Mouse (Mus musculus): ENCODE measurements at regions not wholly inside any gene's neighbourhood (a gene's known extent, or its start where the extent isn't known, plus 50 kb on each side); places are given as distances from the start of the nearest gene placed in this dataset.

DNA sequence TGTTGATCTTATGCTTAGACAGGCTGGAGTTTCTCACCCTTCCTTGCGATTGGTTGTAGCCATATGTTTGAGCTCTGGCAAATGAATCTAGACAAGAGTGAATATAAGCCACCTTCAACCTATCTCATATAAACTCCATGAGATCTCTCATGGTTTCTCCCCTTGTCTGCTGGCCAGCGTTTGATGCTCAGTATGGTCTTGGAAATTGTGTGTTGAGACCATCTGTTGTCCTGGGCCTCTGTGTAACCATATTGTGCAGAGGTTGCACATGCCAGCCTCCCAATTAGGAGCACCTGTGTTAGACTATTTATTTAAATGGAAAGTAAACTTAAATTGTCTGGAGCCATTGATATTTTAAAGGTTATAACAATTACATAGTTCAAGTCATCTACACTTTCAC lies 301.5 kb upstream of the 5930422O12Rik start:
- Histone ChIP-seq H3K4me2 (ENCODE audit: low read depth, low read length) (no peak overlapping the region), H3K9ac (ENCODE audit: low read depth, low read length) (no peak overlapping the region), H3K27me3 (replicated peaks; ENCODE audit: control insufficient read depth, insufficient read depth, low read length) (no peaks in the 10 kb centered on the region), H3K4me1 (ENCODE audit: control insufficient read depth, insufficient read depth, low read length) (no peaks in the 10 kb centered on the region), H3K4me3 (ENCODE audit: low read depth, low read length) (no peak overlapping the region), H3K27ac (replicated peaks; ENCODE audit: low read depth, low read length) (no peak overlapping the region), H3K36me3 (ENCODE audit: control insufficient read depth, insufficient read depth, low read length) (no peaks in the 10 kb centered on the region), H3K9me3 (ENCODE audit: control insufficient read depth, low read length) (no peaks in the 10 kb centered on the region)
- 85% methylated on average over 2 of the region's 2 CpGs for WGBS
- DNase-seq (ENCODE audit: low spot score) = no peak
- no peak for ATAC-seq (ENCODE audit: low read depth)

DNA sequence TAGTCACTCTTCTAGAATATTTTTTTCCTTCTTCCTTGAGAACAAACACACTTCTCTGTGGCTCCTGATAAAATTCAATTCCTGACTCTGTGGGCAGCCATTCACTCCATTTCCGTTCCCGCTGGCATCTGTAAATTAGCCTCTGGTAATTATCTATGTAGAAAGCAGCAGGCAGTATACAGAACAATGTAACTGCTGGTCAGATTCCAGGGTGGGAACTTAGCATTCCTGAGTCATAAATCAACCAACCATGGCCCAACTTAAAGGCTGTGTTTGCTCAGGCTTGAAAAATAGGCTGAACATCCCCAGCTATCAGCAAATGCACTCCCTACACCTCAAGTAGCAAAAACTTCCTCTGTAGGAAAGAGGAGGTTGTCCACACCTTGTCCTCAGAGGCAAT lies 289.6 kb upstream of the 5930422O12Rik start:
- H3K4me1 ChIP-seq (ENCODE audit: control insufficient read depth, insufficient read depth, low read length) = no peaks in the 10 kb centered on the region
- no peak for ATAC-seq (ENCODE audit: low read depth)
- H3K9me3 ChIP-seq (ENCODE audit: control insufficient read depth, low read length) = no peaks in the 10 kb centered on the region
- no peak overlapping the region for H3K9ac ChIP-seq (ENCODE audit: low read depth, low read length)
- peak; percentile 11 for DNase-seq (ENCODE audit: low spot score)
- 27% methylated on average over 2 of the region's 2 CpGs for WGBS
- no peak overlapping the region for H3K27ac ChIP-seq (replicated peaks; ENCODE audit: low read depth, low read length)
- H3K4me3 ChIP-seq (ENCODE audit: low read depth, low read length) = no peak overlapping the region
- no peak overlapping the region for H3K4me2 ChIP-seq (ENCODE audit: low read depth, low read length)
- H3K36me3 ChIP-seq (ENCODE audit: control insufficient read depth, insufficient read depth, low read length) = no peaks in the 10 kb centered on the region
- H3K27me3 ChIP-seq (replicated peaks; ENCODE audit: control insufficient read depth, insufficient read depth, low read length) = no peaks in the 10 kb centered on the region

DNA sequence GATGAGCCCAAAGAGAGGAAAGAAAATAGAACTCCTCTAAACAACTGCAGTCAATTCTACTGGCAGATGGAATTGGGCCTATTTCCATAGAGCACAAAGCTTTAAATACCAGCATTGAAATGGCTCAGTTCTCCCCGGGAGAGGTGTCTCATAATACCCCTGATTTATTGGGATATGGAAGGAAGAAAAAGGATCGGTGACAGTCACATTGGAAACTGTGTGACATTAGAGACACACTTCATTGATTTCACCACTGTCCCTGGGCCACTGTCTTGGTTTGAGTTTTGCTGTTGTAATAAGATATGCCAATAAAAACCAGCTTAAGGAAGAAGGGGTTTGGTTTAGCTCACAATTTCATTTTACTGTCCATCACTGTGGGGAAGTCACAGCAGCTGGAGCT lies 288.7 kb upstream of the 5930422O12Rik start:
- no peaks in the 10 kb centered on the region for H3K36me3 ChIP-seq (ENCODE audit: control insufficient read depth, insufficient read depth, low read length)
- DNase-seq (ENCODE audit: low spot score) (no peak), ATAC-seq (ENCODE audit: low read depth) (no peak)
- H3K4me1 ChIP-seq (ENCODE audit: control insufficient read depth, insufficient read depth, low read length) = no peaks in the 10 kb centered on the region
- no peak overlapping the region for H3K4me3 ChIP-seq (ENCODE audit: low read depth, low read length)
- no peak overlapping the region for H3K9ac ChIP-seq (ENCODE audit: low read depth, low read length)
- H3K27me3 ChIP-seq (replicated peaks; ENCODE audit: control insufficient read depth, insufficient read depth, low read length) = no peaks in the 10 kb centered on the region
- H3K4me2 ChIP-seq (ENCODE audit: low read depth, low read length) = no peak overlapping the region
- 83% methylated on average over 2 of the region's 2 CpGs for WGBS
- H3K9me3 ChIP-seq (ENCODE audit: control insufficient read depth, low read length) = no peaks in the 10 kb centered on the region
- no peak overlapping the region for H3K27ac ChIP-seq (replicated peaks; ENCODE audit: low read depth, low read length)

DNA sequence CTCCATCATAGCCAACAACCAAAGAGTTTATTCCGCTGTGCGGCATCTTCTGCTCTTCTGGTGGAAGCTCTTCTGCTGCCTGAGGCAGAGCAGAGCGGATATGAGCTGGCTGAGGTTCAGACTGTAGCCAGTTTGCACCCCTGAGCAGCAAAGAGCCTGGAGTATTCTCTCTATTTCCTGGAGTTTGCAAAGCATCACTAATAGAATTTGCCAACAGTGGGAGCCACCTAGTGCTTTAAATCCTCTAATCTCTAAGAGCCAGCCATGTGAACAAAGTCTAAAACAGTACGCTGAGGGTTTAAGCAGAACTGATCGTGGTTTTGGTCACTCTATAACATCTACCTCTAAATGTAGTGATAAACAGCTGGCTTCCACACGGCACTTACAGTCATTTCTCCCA lies 250.9 kb upstream of the 5930422O12Rik start:
- Histone ChIP-seq H3K4me3 (ENCODE audit: low read depth, low read length) (no peak overlapping the region), H3K4me2 (ENCODE audit: low read depth, low read length) (no peak overlapping the region), H3K27me3 (replicated peaks; ENCODE audit: control insufficient read depth, insufficient read depth, low read length) (no peaks in the 10 kb centered on the region), H3K9ac (ENCODE audit: low read depth, low read length) (no peak overlapping the region), H3K9me3 (ENCODE audit: control insufficient read depth, low read length) (no peaks in the 10 kb centered on the region), H3K27ac (replicated peaks; ENCODE audit: low read depth, low read length) (no peak overlapping the region), H3K4me1 (ENCODE audit: control insufficient read depth, insufficient read depth, low read length) (no peaks in the 10 kb centered on the region), H3K36me3 (ENCODE audit: control insufficient read depth, insufficient read depth, low read length) (no peaks in the 10 kb centered on the region)
- WGBS = 86% methylated on average over 6 of the region's 6 CpGs
- ATAC-seq (ENCODE audit: low read depth) = no peak
- DNase-seq (ENCODE audit: low spot score) = no peak

- no peak for DNase-seq (ENCODE audit: low spot score)
- no peak overlapping the region for H3K4me3 ChIP-seq (ENCODE audit: low read depth, low read length)
- WGBS = 81% methylated on average over 9 of the region's 9 CpGs
- no peaks in the 10 kb centered on the region for H3K27me3 ChIP-seq (replicated peaks; ENCODE audit: control insufficient read depth, insufficient read depth, low read length)
- H3K4me1 ChIP-seq (ENCODE audit: control insufficient read depth, insufficient read depth, low read length) = no peaks in the 10 kb centered on the region
- no peaks in the 10 kb centered on the region for H3K9me3 ChIP-seq (ENCODE audit: control insufficient read depth, low read length)
- no peak overlapping the region for H3K27ac ChIP-seq (replicated peaks; ENCODE audit: low read depth, low read length)
- H3K9ac ChIP-seq (ENCODE audit: low read depth, low read length) = no peak overlapping the region
- no peaks in the 10 kb centered on the region for H3K36me3 ChIP-seq (ENCODE audit: control insufficient read depth, insufficient read depth, low read length)
- H3K4me2 ChIP-seq (ENCODE audit: low read depth, low read length) = no peak overlapping the region
- ATAC-seq (ENCODE audit: low read depth) = no peak
Measured at GRCm38 (mm10) chr8:33183029-33183428, 245.5 kb upstream of the 5930422O12Rik start.

All from embryonic facial prominence, embryonic 14.5 days (tissue).